Mouse (Mus musculus) liver, embryonic 14.5 days (tissue): Measurements from ENCODE around the gene Usp19.

Experiments
- CTCF ChIP-seq: IDR thresholded peaks from 2 replicates; pipeline ENCODE4 v1.5.1; 2016; ENCODE audit warnings: antibody characterized with exemption, low read depth, control low read depth
- EP300 ChIP-seq: IDR thresholded peaks from 2 replicates; pipeline ENCODE4 v1.6.1; 2016; ENCODE audit warnings: antibody characterized with exemption, low read depth

DNA sequence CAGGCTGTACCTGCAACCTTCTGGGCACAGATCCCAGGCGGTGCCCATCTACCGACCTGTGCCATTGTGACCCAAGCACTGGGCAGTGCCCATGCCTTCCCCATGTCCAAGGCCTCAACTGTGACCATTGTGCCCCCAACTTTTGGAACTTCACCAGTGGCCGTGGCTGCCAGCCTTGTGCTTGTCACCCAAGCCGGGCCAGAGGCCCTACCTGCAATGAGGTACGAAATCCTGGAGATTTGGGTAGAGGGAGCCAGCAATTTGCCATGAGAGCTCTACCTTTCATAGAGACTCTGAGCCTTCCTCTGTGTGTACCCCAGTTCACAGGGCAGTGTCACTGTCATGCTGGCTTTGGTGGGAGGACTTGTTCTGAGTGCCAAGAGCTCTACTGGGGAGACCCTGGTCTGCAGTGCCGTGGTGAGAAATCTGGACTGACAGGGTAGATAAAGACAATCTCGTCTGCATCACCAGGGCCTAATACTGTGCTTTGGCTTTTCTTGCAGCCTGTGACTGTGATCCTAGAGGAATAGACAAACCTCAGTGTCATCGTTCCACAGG is 3.4 kb upstream of the Usp19 start:
- TF ChIP-seq CTCF = no peak
- TF ChIP-seq EP300 = no peak
